Comparison of ENCODE assay signal across 11 mouse cellular contexts in genomic region chr8:3277266-3277665, GRCm38 (mm10). TPM values are rescaled to one million over a fixed set of nuclear protein-coding genes. Genes with fewer than 3 reads are reported as not detected.
DNase-seq lines count a peak whose midpoint lies in the region; ATAC-seq and TF ChIP-seq lines count a peak whose summit lies in the region.
"Had no signal": no experiment of that assay in that cellular context is flagged by ENCODE, and none has a peak within 500 bp of the region (broad histone marks: within the 10 kb centered on the region; RNA-seq: fewer than 3 reads in every experiment).

No protein-coding gene starts in this region.

- TF ChIP-seq CTCF in layer of hippocampus, adult 2 months (conservative IDR thresholded peaks at IDR 0.05), result no peak
- TF ChIP-seq CTCF in forebrain, postnatal 0 days (IDR thresholded peaks at IDR 0.05; ENCODE audit: low read depth), result no peak
- no peak for TF ChIP-seq CTCF in intestine, postnatal 0 days (IDR thresholded peaks at IDR 0.05; ENCODE audit: low read depth)

- WGBS in forebrain, postnatal 0 days, result 96% methylated on average over 9 of the region's 9 CpGs
- 86% methylated on average over 9 of the region's 9 CpGs for WGBS in intestine, postnatal 0 days
- whole genome bisulfite sequencing in neural tube, embryonic 13.5 days, result 92% methylated on average over 9 of the region's 9 CpGs

- no peak for ATAC-seq in forebrain, postnatal 0 days
- ATAC-seq in intestine, postnatal 0 days, result no peak
- no peak for ATAC-seq in neural tube, embryonic 13.5 days (ENCODE audit: low read depth)
- ATAC-seq in megakaryocyte-erythroid progenitor cell, adult 5-6 weeks (replicated peaks; ENCODE audit: low FRiP score, low TSS enrichment, poor library complexity, severe bottlenecking), result no peak

- H3K27me3 ChIP-seq in forebrain, postnatal 0 days (ENCODE audit: insufficient read depth, low read length), result no peaks in the 10 kb centered on the region
- H3K27me3 ChIP-seq in intestine, postnatal 0 days (replicated peaks; ENCODE audit: control insufficient read depth, insufficient read depth, low read length), result no peaks in the 10 kb centered on the region
- H3K27me3 ChIP-seq in neural tube, embryonic 13.5 days, result no peaks in the 10 kb centered on the region

- H3K27ac ChIP-seq in layer of hippocampus, adult 2 months, result no peak overlapping the region
- H3K27ac ChIP-seq in forebrain, postnatal 0 days (ENCODE audit: low read depth, low read length), result no peak overlapping the region
- H3K27ac ChIP-seq in intestine, postnatal 0 days (ENCODE audit: low read depth, low read length), result no peak overlapping the region
- H3K27ac ChIP-seq in neural tube, embryonic 13.5 days (replicated peaks), result no peak overlapping the region

- no peaks in the 10 kb centered on the region; the same call in 1 of the 2 replicates for H3K36me3 ChIP-seq in forebrain, postnatal 0 days (ENCODE audit: insufficient read depth)
- H3K36me3 ChIP-seq in intestine, postnatal 0 days (ENCODE audit: control insufficient read depth, insufficient read depth), result peaks cover 4% of the 10 kb centered on the region; the same call in 1 of the 2 replicates
- H3K36me3 ChIP-seq in neural tube, embryonic 13.5 days, result peaks cover 10% of the 10 kb centered on the region
- H3K36me3 ChIP-seq: G1E had no signal

- H3K9me3 ChIP-seq in forebrain, postnatal 0 days (ENCODE audit: low read length), result no peaks in the 10 kb centered on the region
- H3K9me3 ChIP-seq in intestine, postnatal 0 days (ENCODE audit: control insufficient read depth), result no peaks in the 10 kb centered on the region
- H3K9me3 ChIP-seq in neural tube, embryonic 13.5 days, result no peaks in the 10 kb centered on the region
- H3K9me3 ChIP-seq: G1E had no signal

- H3K4me3 ChIP-seq in layer of hippocampus, adult 2 months, result peak overlapping the region; percentile 77
- H3K4me3 ChIP-seq in forebrain, postnatal 0 days (ENCODE audit: low read depth, low read length), result no peak overlapping the region
- H3K4me3 ChIP-seq in intestine, postnatal 0 days (ENCODE audit: low read depth, low read length), result peak overlapping the region; percentile 86
- H3K4me3 ChIP-seq in neural tube, embryonic 13.5 days, result peak overlapping the region; percentile 99; the same call in 1 of the 2 replicates

- no peak for DNase-seq in layer of hippocampus, adult 2 months (ENCODE audit: low spot score in 2 of 2)
- DNase-seq in layer of hippocampus, adult 8-10 months (ENCODE audit: low spot score in 2 of 2), result no peak
- no peak for DNase-seq in forebrain, postnatal 0 days
- no peak for DNase-seq in embryo, embryonic 11 days
- DNase-seq: adrenal gland, postnatal 14 days; right cerebral cortex, adult 18-20 months; thymus, postnatal 36 days had no signal

- H3K4me2 ChIP-seq in forebrain, postnatal 0 days (ENCODE audit: low read depth), result peak overlapping the region; percentile 82
- peak overlapping the region; percentile 81 for H3K4me2 ChIP-seq in intestine, postnatal 0 days (replicated peaks; ENCODE audit: low read depth)
- peak overlapping the region; percentile 90 for H3K4me2 ChIP-seq in neural tube, embryonic 13.5 days

- no peak overlapping the region for H3K9ac ChIP-seq in forebrain, postnatal 0 days
- no peak overlapping the region for H3K9ac ChIP-seq in intestine, postnatal 0 days (ENCODE audit: low read depth, low read length)
- no peak overlapping the region for H3K9ac ChIP-seq in neural tube, embryonic 13.5 days

- H3K4me1 ChIP-seq in forebrain, postnatal 0 days (ENCODE audit: insufficient read depth), result peaks cover 26% of the 10 kb centered on the region
- peaks cover 20% of the 10 kb centered on the region for H3K4me1 ChIP-seq in intestine, postnatal 0 days (replicated peaks; ENCODE audit: control insufficient read depth, insufficient read depth, low read length)
- peaks cover 42% of the 10 kb centered on the region for H3K4me1 ChIP-seq in neural tube, embryonic 13.5 days (replicated peaks)

RNA-seq across cellular contexts. Expression of gene Insr, which starts 2.2 kb away (rescaled TPM):
- 10 to 100 TPM; 51.6 to 53.9 TPM for total RNA-seq in layer of hippocampus, adult 2 months (2021)
- 10 to 100 TPM; 49.8 to 58.2 (median 50.7) TPM for total RNA-seq in layer of hippocampus, adult 8-10 months (2022)
- 31.5 and 39.5 TPM in 2 replicates for total RNA-seq in forebrain, postnatal 0 days (2014; rRNA removed)
- polyA plus RNA-seq in forebrain, postnatal 0 days (2015; fragmentation: Nextera tagmentation; extraction: Ambion mirVana), result 21.5 and 36.9 TPM in 2 replicates
- 20.7 and 21.3 TPM in 2 replicates for polyA plus RNA-seq in intestine, postnatal 0 days (2015; fragmentation: Nextera tagmentation; extraction: Ambion mirVana)
- polyA plus RNA-seq in neural tube, embryonic 13.5 days (2015; fragmentation: Nextera tagmentation; extraction: Ambion mirVana), result 52.0 and 53.5 TPM in 2 replicates
- 14.1 and 24.9 TPM in 2 replicates for total RNA-seq in megakaryocyte-erythroid progenitor cell, adult 5-6 weeks (2014; fragmentation: Nextera tagmentation)
- 6.1 and 11.5 TPM in 2 replicates for total RNA-seq in megakaryocyte-erythroid progenitor cell, adult 5-6 weeks (2017)
